Mouse (Mus musculus): ENCODE measurements around the gene Cdk11b. TPM values are rescaled to one million over a fixed set of nuclear protein-coding genes. Genes with fewer than 3 reads are reported as not detected.

Cdk11b gene
- polyA plus RNA-seq (2016; fragmentation: Nextera tagmentation; extraction: Ambion mirVana) = 91.6 and 97.7 TPM in 2 replicates

- Histone ChIP-seq H3K4me3 (replicated peaks) (peak within 1 kb of the TSS; percentile 93), H3K27ac (peak within 1 kb of the TSS; percentile 84), H3K4me2 (peak within 1 kb of the TSS; percentile 61), H3K4me1 (peaks cover 10% of the 10 kb centered on the region), H3K36me3 (replicated peaks) (peaks cover 47% of the 10 kb centered on the region), H3K27me3 (no peaks in the 10 kb centered on the region), H3K9me3 (no peaks in the 10 kb centered on the region), H3K9ac (peak within 1 kb of the TSS; percentile 84)
- ATAC-seq (ENCODE audit: low FRiP score) = peak; percentile 100
- under 1% methylated on average over 78 of the region's 84 CpGs for WGBS
Observed at GRCm38 (mm10) chr4:155624338-155625291, at the start of gene Cdk11b. TSS of gene Cdk11b (plus strand) at chr4:155624854.

GRCm38 (mm10) chr4:155574931-155575330 lies 49.7 kb upstream of the Cdk11b start:
- ATAC-seq (ENCODE audit: low FRiP score) = no peak
- no peaks in the 10 kb centered on the region for H3K4me1 ChIP-seq
- no peak overlapping the region for H3K9ac ChIP-seq
- WGBS = 92% methylated on average over 11 of the region's 11 CpGs
- H3K9me3 ChIP-seq = no peaks in the 10 kb centered on the region
- H3K4me2 ChIP-seq = no peak overlapping the region
- H3K27ac ChIP-seq = no peak overlapping the region
- peaks cover 31% of the 10 kb centered on the region for H3K36me3 ChIP-seq (replicated peaks)
- no peaks in the 10 kb centered on the region for H3K27me3 ChIP-seq
- H3K4me3 ChIP-seq (replicated peaks) = no peak overlapping the region

- no peaks in the 10 kb centered on the region for H3K27me3 ChIP-seq
- H3K27ac ChIP-seq = no peak overlapping the region
Observed at GRCm38 (mm10) chr4:155575521-155575920, 49.1 kb upstream of the Cdk11b start.

DNA sequence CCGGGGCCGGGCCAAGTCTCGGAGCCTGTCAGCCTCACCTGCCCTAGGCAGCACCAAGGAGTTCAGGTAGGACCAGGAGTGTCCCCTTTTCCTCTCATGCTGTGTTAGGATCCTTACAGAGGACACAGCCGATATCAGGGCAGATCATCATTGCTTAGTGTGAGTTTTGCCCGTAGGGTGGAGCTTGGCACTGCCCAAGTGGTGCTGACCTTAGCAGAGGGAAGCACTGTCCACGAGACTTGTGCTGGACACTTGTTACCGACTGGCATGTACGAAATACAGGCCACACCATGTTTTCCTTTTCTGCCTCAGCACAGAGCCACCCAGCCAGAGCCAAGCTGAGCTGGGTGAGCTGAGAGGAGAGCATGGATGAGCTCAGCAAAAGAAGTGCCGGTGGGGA lies 47.5 kb upstream of the Cdk11b start:
- Histone ChIP-seq H3K36me3 (replicated peaks) (peaks cover 31% of the 10 kb centered on the region), H3K4me3 (replicated peaks) (no peak overlapping the region), H3K4me1 (no peaks in the 10 kb centered on the region), H3K27ac (no peak overlapping the region), H3K27me3 (no peaks in the 10 kb centered on the region), H3K9ac (0 out of 2 replicates have a peak overlapping the region, but pooled peaks have one; percentile 5), H3K4me2 (no peak overlapping the region), H3K9me3 (no peaks in the 10 kb centered on the region)
- no peak for ATAC-seq (ENCODE audit: low FRiP score)
- WGBS = 95% methylated on average over 9 of the region's 9 CpGs

More at GRCm38 (mm10) chr4:155575521-155575920, 49.1 kb upstream of the Cdk11b start:
- Histone ChIP-seq H3K9ac (no peak overlapping the region), H3K4me3 (replicated peaks) (no peak overlapping the region), H3K9me3 (no peaks in the 10 kb centered on the region), H3K4me1 (no peaks in the 10 kb centered on the region), H3K36me3 (replicated peaks) (peaks cover 31% of the 10 kb centered on the region), H3K4me2 (no peak overlapping the region)
- 89% methylated on average over 8 of the region's 8 CpGs for WGBS
- no peak for ATAC-seq (ENCODE audit: low FRiP score)

DNA sequence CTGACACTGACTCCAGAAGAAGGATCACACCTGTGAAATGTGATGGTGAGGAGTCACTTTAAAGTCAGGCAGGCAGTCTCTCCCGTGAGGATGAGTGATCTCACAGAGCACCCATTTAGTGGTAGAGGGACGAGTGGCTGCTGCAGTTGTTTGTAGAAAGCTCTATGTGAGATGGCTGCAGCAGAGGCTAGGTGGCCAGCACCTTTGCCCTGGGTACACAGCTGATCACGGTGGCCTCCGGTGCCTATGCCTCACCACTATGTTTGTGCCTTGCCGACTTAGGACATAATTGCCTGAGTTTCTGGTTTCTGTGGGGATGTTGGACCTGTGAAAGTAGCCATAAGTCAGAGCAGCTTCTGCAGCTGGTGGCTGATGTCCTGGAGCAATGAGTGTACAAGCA lies 46.9 kb upstream of the Cdk11b start:
- WGBS = 91% methylated on average over 5 of the region's 5 CpGs
- Histone ChIP-seq H3K9ac (no peak overlapping the region), H3K27ac (no peak overlapping the region), H3K4me2 (no peak overlapping the region), H3K9me3 (no peaks in the 10 kb centered on the region), H3K36me3 (replicated peaks) (peaks cover 35% of the 10 kb centered on the region), H3K4me1 (no peaks in the 10 kb centered on the region), H3K4me3 (replicated peaks) (no peak overlapping the region), H3K27me3 (no peaks in the 10 kb centered on the region)
- no peak for ATAC-seq (ENCODE audit: low FRiP score)

- Histone ChIP-seq H3K4me3 (replicated peaks) (no peak overlapping the region), H3K9me3 (no peaks in the 10 kb centered on the region), H3K9ac (no peak overlapping the region), H3K36me3 (replicated peaks) (peaks cover 39% of the 10 kb centered on the region), H3K4me2 (no peak overlapping the region), H3K27ac (no peak overlapping the region), H3K27me3 (no peaks in the 10 kb centered on the region), H3K4me1 (no peaks in the 10 kb centered on the region)
- WGBS = 91% methylated on average over 7 of the region's 7 CpGs
- no peak for ATAC-seq (ENCODE audit: low FRiP score)
Observed at GRCm38 (mm10) chr4:155578336-155579125, 46.1 kb upstream of the Cdk11b start.

- peaks cover 56% of the 10 kb centered on the region for H3K36me3 ChIP-seq (replicated peaks)
- no peak overlapping the region for H3K27ac ChIP-seq
- H3K4me2 ChIP-seq = no peak overlapping the region
- no peaks in the 10 kb centered on the region for H3K4me1 ChIP-seq
- H3K9ac ChIP-seq = no peak overlapping the region
- H3K4me3 ChIP-seq (replicated peaks) = no peak overlapping the region
- no peak for ATAC-seq (ENCODE audit: low FRiP score)
- no peaks in the 10 kb centered on the region for H3K9me3 ChIP-seq
- no peaks in the 10 kb centered on the region for H3K27me3 ChIP-seq
- 44% methylated on average over 1 of the region's 1 CpGs for WGBS
Observed at GRCm38 (mm10) chr4:155580420-155580819, 44.2 kb upstream of the Cdk11b start.

DNA sequence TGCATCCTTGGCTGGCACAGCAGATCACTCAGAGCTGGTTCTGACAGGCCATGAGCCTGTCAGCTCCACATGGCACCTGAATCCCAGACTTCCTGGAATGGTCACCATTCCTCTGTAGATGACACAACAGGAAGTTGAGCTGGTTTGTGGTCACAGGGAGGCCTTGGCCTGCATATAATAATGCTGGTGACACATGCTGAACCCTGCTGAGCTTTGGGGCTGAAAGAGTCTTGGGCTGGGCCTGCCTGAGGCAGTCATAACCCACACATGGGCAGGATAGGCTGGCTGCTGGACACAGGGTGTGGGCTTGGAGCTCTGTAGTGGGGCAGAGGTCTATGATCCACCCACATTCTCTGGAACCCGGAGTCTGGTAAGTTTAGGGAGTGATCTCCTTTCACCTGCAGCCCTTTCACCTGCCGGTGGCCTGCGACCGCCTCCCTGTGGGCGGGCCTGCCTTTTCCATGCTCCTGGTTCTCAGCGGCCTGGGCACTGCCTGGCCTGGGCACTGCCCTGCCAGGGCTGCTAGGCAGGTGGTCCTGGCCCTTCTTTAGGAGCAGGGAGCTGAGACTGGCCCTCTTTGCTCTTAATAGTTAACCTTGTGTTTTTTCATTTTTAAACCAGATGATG lies 42.3 kb upstream of the Cdk11b start:
- Histone ChIP-seq H3K4me1 (no peaks in the 10 kb centered on the region), H3K4me3 (replicated peaks) (no peak overlapping the region), H3K27me3 (no peaks in the 10 kb centered on the region), H3K9me3 (no peaks in the 10 kb centered on the region), H3K4me2 (no peak overlapping the region), H3K36me3 (replicated peaks) (peaks cover 65% of the 10 kb centered on the region), H3K9ac (no peak overlapping the region), H3K27ac (no peak overlapping the region)
- 97% methylated on average over 6 of the region's 6 CpGs for WGBS
- no peak for ATAC-seq (ENCODE audit: low FRiP score)

GRCm38 (mm10) chr4:155589356-155589755 lies 35.3 kb upstream of the Cdk11b start:
- no peak for ATAC-seq (ENCODE audit: low FRiP score)
- no peak overlapping the region for H3K27ac ChIP-seq
- no peaks in the 10 kb centered on the region for H3K27me3 ChIP-seq
- H3K9ac ChIP-seq = no peak overlapping the region
- WGBS = 94% methylated on average over 5 of the region's 5 CpGs
- no peaks in the 10 kb centered on the region for H3K4me1 ChIP-seq
- no peak overlapping the region for H3K4me2 ChIP-seq
- H3K4me3 ChIP-seq (replicated peaks) = no peak overlapping the region
- peaks cover 63% of the 10 kb centered on the region for H3K36me3 ChIP-seq (replicated peaks)
- no peaks in the 10 kb centered on the region for H3K9me3 ChIP-seq

DNA sequence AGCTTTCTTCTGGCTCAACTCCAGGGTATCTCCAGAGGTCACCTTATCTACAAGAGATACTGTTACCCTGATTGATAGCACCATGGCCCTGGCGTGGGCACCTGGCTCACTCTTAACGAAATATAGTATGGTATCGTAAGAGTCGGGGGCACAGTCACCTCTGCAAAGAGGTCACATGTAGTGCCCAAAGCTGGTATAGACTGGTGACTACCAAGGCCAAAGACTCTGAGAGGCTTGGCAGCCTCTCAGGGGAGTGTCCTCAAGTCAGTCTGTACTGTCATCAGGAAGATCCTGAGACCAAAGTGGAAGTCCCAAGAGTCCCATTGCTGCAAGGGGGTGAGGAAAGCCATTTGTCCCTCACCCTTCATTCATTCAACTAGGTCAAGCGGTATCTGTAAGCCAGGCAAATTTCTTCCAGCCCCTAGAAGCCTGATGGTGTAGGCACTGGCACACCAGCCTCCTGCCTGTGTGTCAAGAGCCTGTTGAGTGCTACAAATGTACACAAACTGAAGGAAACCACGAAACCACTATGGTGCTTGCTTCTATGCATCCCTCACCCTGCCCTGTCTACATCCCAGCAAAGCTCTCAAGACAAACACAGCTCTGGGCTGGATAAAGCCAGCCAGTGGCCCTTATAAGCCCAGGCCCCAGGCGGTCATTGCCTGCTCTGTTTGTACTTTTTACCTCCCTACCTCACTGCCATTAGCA lies 33.5 kb upstream of the Cdk11b start:
- no peak overlapping the region for H3K4me2 ChIP-seq
- 87% methylated on average over 7 of the region's 7 CpGs for WGBS
- H3K27me3 ChIP-seq = no peaks in the 10 kb centered on the region
- peaks cover 45% of the 10 kb centered on the region for H3K36me3 ChIP-seq (replicated peaks)
- H3K9me3 ChIP-seq = no peaks in the 10 kb centered on the region
- H3K4me1 ChIP-seq = no peaks in the 10 kb centered on the region
- no peak for ATAC-seq (ENCODE audit: low FRiP score)
- H3K4me3 ChIP-seq (replicated peaks) = no peak overlapping the region
- no peak overlapping the region for H3K9ac ChIP-seq
- H3K27ac ChIP-seq = no peak overlapping the region

DNA sequence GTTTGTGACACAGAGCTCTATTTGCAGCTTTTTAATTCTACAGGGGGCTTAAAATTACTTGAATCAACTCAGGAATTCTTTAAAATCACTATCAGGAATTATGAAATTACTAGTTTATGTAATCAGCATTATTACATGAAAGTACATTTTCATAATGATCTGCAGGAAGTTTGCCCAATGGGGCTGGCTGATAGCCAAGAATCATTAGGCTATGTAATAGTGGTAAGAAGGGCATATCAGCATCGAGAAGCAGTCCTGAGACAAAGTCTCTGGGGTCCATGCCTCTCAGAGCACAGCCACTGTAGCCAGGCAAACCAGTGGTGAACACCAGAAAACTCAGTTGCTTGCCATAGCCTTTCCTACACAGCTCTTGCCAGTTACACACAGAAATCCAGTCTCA lies 30.9 kb upstream of the Cdk11b start:
- no peaks in the 10 kb centered on the region for H3K4me1 ChIP-seq
- no peak for ATAC-seq (ENCODE audit: low FRiP score)
- 70% methylated on average over 1 of the region's 1 CpGs for WGBS
- H3K27ac ChIP-seq = no peak overlapping the region
- peaks cover 19% of the 10 kb centered on the region for H3K36me3 ChIP-seq (replicated peaks)
- H3K27me3 ChIP-seq = no peaks in the 10 kb centered on the region
- H3K9ac ChIP-seq = no peak overlapping the region
- no peaks in the 10 kb centered on the region for H3K9me3 ChIP-seq
- no peak overlapping the region for H3K4me3 ChIP-seq (replicated peaks)
- no peak overlapping the region for H3K4me2 ChIP-seq
